Mouse (Mus musculus): ENCODE measurements around the gene Hist1h2ag. TPM values are rescaled to one million over a fixed set of nuclear protein-coding genes. Genes with fewer than 3 reads are reported as not detected.
A peak's percentile ranks its signal among the peaks of the same experiment; 100 is the strongest.

The Hist1h2ag gene
- polyA plus RNA-seq, 1 experiment from 2014 or later: 18.6 TPM

DNA sequence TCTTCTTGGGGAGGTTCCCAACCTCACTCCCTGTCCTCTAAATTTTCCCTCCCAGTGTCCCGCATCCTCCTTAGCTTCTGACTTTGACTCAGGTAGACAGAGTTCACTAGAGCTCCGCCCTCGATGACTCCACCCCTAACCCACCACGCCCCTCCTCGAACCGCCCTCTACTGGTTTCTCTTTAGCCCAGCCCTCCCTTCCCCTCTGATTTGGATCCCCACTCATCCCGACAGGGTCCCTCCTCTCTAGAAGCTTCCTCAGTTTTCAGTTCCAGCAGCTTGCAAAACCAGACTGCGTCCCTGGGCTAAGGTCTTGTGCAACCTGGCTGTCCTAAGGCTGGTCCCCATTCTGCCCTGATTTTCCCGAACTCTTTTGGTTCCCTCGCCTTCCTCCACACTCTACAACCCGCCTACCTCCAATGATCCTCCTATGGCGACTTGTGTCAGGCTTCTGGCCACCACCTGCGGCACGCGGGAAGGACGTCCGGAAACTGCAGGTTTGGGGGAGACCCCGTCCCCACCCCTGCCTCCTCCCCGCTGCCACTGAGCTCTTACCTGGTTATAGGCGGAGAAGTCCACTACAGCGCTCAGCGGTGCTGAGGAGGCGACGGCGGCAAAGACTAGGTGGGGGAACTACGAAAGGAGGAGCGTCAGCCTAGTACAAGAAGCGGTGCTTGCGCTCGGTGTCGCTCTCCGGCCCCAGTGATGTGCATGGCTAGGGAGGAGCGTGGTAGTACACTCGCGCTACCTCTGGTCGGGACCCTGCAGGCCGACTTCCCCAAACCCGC is 36.2 kb downstream of the Hist1h2ag start:
- peak overlapping the region; percentile 59 for H3K9ac ChIP-seq
- no peaks in the 10 kb centered on the region for H3K9me3 ChIP-seq (replicated peaks)
- H3K27ac ChIP-seq: no peak overlapping the region
- peak overlapping the region; percentile 90 for H3K4me2 ChIP-seq
- DNase-seq: no peak
- under 1% methylated on average over 38 of the region's 38 CpGs for WGBS (ENCODE audit: insufficient replicate concordance)
- H3K4me3 ChIP-seq (replicated peaks): peak overlapping the region; percentile 65
- no peaks in the 10 kb centered on the region for H3K36me3 ChIP-seq
- peaks cover 32% of the 10 kb centered on the region for H3K4me1 ChIP-seq (replicated peaks)
- peak; percentile 85 for ATAC-seq (ENCODE audit: low read depth)
- peaks cover 97% of the 10 kb centered on the region for H3K27me3 ChIP-seq

DNA sequence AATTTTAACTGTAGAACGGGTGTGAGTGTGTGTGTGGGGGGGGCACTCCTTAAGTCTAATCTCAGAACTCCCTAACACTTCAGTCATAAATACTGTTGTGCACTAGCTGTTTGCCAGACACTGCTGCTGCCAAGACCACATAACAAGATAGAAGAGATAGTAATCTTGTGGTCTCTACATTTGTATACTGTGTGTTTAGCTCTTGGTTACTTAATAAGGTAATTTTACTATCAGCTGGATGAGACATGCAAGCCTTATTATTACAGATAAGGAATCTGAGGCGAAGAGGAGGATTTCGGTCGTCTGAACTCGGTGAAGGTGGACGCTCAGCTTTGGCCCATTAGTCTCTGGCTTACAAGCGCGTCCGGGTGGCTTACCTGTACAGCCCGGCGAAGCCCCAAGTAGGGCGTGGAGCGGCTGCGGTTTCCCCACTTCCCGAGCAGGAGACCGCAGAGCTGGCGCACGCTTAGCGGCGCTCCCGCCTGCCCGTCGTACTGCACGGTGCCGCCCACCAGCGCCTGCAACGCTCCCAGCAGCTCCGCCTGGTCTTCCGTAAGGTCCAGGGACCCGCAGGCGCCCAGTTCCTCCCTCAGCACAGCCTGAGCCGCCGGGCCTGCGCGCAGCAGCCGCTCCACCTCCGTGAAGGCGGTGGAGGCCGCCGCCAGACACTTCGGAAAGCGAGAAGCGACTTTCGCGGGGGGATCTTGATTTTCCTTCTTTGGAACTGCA is 37.0 kb downstream of the Hist1h2ag start:
- no peaks in the 10 kb centered on the region for H3K36me3 ChIP-seq
- H3K27me3 ChIP-seq: peaks cover 100% of the 10 kb centered on the region
- H3K9ac ChIP-seq: peak overlapping the region; percentile 59
- peak; percentile 77 for ATAC-seq (ENCODE audit: low read depth)
- peaks cover 36% of the 10 kb centered on the region for H3K4me1 ChIP-seq (replicated peaks)
- no peak overlapping the region for H3K27ac ChIP-seq
- peak overlapping the region; percentile 65 for H3K4me3 ChIP-seq (replicated peaks)
- H3K4me2 ChIP-seq: peak overlapping the region; percentile 90
- DNase-seq: no peak
- no peaks in the 10 kb centered on the region for H3K9me3 ChIP-seq (replicated peaks)
- WGBS (ENCODE audit: insufficient replicate concordance): under 1% methylated on average over 45 of the region's 45 CpGs

DNA sequence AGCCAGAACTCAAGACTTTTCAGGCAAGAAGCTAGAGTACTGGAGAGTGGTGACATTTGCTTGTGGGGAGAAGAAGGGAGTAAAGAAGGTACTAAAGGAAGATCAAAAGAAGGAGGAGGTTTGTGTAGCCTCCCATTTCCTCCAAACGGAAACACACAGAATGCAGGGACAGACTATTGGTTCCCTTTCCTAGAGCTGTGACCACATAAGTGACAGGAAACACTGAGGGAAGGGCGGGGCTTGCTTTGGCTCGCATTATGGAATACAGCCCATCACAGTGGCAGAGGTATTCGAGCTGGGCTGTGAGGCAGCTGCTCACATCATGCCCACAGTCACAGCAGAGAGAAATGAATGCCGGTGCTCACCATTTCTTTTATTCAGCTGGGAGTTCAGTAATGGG is 40.9 kb downstream of the Hist1h2ag start:
- no peak overlapping the region for H3K9ac ChIP-seq
- H3K36me3 ChIP-seq: no peaks in the 10 kb centered on the region
- 4% methylated on average over 5 of the region's 5 CpGs for WGBS (ENCODE audit: insufficient replicate concordance)
- H3K4me2 ChIP-seq: peak overlapping the region; percentile 33; the same call in 1 of the 2 replicates
- no peak for DNase-seq
- 0 out of 2 replicates have a peak overlapping the region, but pooled peaks have one; percentile 47 for H3K27ac ChIP-seq
- no peaks in the 10 kb centered on the region for H3K9me3 ChIP-seq (replicated peaks)
- H3K4me3 ChIP-seq (replicated peaks): no peak overlapping the region
- peaks cover 100% of the 10 kb centered on the region for H3K27me3 ChIP-seq
- no peak for ATAC-seq (ENCODE audit: low read depth)
- peaks cover 37% of the 10 kb centered on the region for H3K4me1 ChIP-seq (replicated peaks)

DNA sequence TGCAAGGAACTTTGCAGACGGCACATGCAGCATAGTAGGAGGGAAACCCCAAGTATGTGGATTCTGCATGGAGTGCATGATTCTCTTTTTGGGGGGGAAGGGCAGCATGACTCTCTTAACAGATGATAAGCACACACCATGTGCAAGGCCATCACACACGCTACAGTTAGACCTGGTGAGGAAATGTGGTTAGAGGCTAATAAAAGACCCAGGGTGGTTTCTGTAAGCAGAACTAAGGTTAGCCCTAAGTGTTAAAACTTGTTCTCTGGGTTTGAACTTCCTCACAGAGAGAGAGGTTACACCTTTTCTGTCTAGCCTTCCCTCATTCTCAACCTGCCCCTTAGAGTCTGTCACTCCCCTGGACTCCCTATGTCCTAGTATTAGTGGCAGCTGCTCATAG is 41.4 kb downstream of the Hist1h2ag start:
- Histone ChIP-seq H3K4me2 (peak overlapping the region; percentile 33; the same call in 1 of the 2 replicates), H3K4me1 (replicated peaks) (peaks cover 34% of the 10 kb centered on the region)
- 33% methylated on average over 2 of the region's 2 CpGs for WGBS (ENCODE audit: insufficient replicate concordance)

DNA sequence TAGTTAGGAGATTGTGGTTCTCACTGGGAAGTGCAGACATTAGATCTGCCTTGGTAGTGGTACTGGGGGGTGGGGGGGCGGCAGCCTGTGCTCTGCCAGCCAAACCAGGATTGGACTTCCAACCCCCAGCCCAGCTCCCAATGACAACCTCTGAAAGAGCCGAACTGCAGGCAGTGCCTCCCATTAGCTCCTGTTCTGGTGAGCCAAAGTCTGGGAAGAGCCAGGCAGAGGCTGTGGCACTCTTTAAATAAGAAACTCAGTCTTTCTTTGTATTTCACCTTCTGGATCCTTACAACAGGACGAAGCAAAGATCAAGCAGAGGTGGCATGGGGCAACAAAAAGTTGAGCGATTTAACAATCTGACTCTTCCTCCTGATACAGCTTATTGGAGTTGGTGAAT is 43.6 kb downstream of the Hist1h2ag start:
- Histone ChIP-seq H3K27me3 (peaks cover 96% of the 10 kb centered on the region), H3K4me3 (replicated peaks) (no peak overlapping the region), H3K36me3 (no peaks in the 10 kb centered on the region), H3K27ac (no peak overlapping the region), H3K9me3 (replicated peaks) (no peaks in the 10 kb centered on the region), H3K9ac (no peak overlapping the region), H3K4me1 (replicated peaks) (peaks cover 38% of the 10 kb centered on the region), H3K4me2 (no peak overlapping the region)
- ATAC-seq (ENCODE audit: low read depth) (no peak), DNase-seq (no peak)
- 47% methylated on average over 4 of the region's 4 CpGs for WGBS (ENCODE audit: insufficient replicate concordance)

More for the DNA sequence above, 41.4 kb downstream of the Hist1h2ag start:
- no peaks in the 10 kb centered on the region for H3K9me3 ChIP-seq (replicated peaks)
- no peak overlapping the region for H3K9ac ChIP-seq
- peaks cover 100% of the 10 kb centered on the region for H3K27me3 ChIP-seq
- no peak overlapping the region for H3K4me3 ChIP-seq (replicated peaks)
- DNase-seq (no peak), ATAC-seq (ENCODE audit: low read depth) (no peak)
- H3K36me3 ChIP-seq: no peaks in the 10 kb centered on the region
- H3K27ac ChIP-seq: 0 out of 2 replicates have a peak overlapping the region, but pooled peaks have one; percentile 47

DNA sequence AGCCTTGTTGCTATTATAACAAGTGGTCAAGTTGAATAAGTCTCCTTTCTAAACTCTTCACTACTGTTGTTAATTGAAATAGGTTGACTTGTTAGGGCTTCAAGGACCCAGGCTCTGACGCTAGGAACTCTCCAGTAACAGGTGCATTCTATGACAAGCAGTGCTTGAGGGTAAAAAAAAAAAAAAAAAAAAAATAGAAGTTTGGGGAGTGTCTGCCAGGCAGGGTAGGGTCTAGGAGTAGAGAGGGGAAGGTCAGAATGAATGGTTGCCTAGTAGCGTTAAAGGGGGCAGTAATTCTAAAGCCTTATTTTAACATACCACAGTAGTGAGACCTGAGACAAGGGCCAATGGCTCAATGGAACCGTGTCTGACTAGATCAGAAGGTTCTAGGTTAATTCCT is 44.3 kb downstream of the Hist1h2ag start:
- H3K4me3 ChIP-seq (replicated peaks): no peak overlapping the region
- no peak overlapping the region for H3K9ac ChIP-seq
- DNase-seq: no peak
- no peak overlapping the region for H3K4me2 ChIP-seq
- no peaks in the 10 kb centered on the region for H3K9me3 ChIP-seq (replicated peaks)
- H3K4me1 ChIP-seq (replicated peaks): peaks cover 38% of the 10 kb centered on the region
- no peak for ATAC-seq (ENCODE audit: low read depth)
- H3K27ac ChIP-seq: no peak overlapping the region
- peaks cover 92% of the 10 kb centered on the region for H3K27me3 ChIP-seq
- H3K36me3 ChIP-seq: no peaks in the 10 kb centered on the region
- WGBS (ENCODE audit: insufficient replicate concordance): 24% methylated on average over 3 of the region's 3 CpGs

DNA sequence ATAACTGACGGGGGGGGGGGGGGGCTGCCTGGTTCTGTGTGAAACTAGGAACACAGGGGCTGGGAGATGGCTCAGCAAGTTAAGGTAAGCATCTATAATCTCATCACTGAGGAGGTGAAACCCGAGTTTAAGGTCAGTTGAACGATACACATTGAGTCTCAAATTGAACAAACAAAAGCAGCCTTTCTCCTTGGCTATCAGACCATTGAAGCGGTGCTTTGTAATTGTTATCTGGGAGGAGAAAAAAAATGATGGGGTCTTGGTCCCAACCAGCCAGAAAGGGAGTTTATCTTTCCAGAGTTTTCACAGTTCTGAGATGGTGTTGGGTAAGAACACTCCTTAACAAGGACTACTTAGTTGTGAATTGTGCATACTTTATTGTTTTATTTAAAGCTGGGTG is 44.9 kb downstream of the Hist1h2ag start:
- no peak for DNase-seq
- Histone ChIP-seq H3K9ac (no peak overlapping the region), H3K4me1 (replicated peaks) (peaks cover 38% of the 10 kb centered on the region), H3K4me3 (replicated peaks) (peak overlapping the region; percentile 58; the same call in 1 of the 2 replicates), H3K36me3 (no peaks in the 10 kb centered on the region), H3K4me2 (peak overlapping the region; percentile 76), H3K27me3 (peaks cover 89% of the 10 kb centered on the region), H3K27ac (no peak overlapping the region), H3K9me3 (replicated peaks) (no peaks in the 10 kb centered on the region)
- no peak for ATAC-seq (ENCODE audit: low read depth)
- 16% methylated on average over 4 of the region's 4 CpGs for WGBS (ENCODE audit: insufficient replicate concordance)

DNA sequence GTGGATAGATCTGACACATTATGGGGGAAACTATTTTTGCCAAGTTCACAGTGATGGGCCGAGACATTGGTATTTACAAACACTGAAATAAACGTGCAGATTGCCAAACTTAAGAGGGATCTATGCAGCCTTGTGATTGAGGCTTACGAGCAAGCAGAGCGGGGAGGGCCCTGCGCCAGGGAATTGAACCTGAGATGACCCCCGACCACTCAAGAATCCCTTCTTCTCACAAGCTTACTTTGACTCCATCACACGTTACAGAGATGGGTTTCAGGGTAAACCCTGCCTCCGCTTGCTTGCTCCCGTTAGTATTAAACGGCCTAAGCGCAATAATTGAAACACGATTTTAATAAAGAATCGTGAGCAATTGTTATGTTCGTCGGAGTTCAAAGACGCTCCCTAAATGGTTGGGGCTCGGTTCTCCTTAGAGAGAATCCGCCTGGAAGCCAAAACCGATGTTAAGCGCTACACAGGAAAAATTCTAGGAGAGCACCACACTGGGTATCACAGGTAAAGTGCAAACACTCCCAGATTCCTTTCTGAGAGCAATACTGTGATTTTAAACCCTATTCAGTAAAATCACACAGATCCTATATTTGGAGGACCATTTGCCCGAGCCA is 45.4 kb downstream of the Hist1h2ag start:
- Histone ChIP-seq H3K4me1 (replicated peaks) (peaks cover 38% of the 10 kb centered on the region), H3K36me3 (no peaks in the 10 kb centered on the region), H3K9ac (peak overlapping the region; percentile 44; the same call in 1 of the 2 replicates), H3K4me2 (peak overlapping the region; percentile 76), H3K27me3 (peaks cover 86% of the 10 kb centered on the region), H3K9me3 (replicated peaks) (no peaks in the 10 kb centered on the region), H3K4me3 (replicated peaks) (peak overlapping the region; percentile 58), H3K27ac (no peak overlapping the region)
- no peak for ATAC-seq (ENCODE audit: low read depth)
- WGBS (ENCODE audit: insufficient replicate concordance): 3% methylated on average over 21 of the region's 21 CpGs
- no peak for DNase-seq

DNA sequence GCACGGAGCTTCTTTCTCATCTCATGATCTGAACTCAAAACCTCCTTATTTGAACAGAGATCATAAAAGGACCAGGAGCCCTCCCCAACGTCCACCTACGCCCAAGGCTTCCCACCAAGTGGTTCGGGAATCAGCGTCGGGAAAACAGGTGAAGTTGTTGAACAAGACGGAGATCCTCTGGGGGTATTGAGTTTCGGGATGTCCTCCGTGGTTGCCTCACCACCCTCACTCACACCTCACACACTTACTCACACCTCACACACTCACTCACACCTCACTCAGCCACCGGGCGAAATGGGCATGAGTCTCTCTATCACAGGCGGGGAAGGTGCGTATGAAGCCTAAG is 45.9 kb downstream of the Hist1h2ag start:
- DNase-seq (no peak), ATAC-seq (ENCODE audit: low read depth) (no peak)
- under 1% methylated on average over 13 of the region's 13 CpGs for WGBS (ENCODE audit: insufficient replicate concordance)
- H3K4me1 ChIP-seq (replicated peaks): peaks cover 33% of the 10 kb centered on the region
- H3K4me2 ChIP-seq: peak overlapping the region; percentile 76
- H3K27ac ChIP-seq: no peak overlapping the region
- peak overlapping the region; percentile 58 for H3K4me3 ChIP-seq (replicated peaks)
- H3K36me3 ChIP-seq: no peaks in the 10 kb centered on the region
- peaks cover 81% of the 10 kb centered on the region for H3K27me3 ChIP-seq
- H3K9me3 ChIP-seq (replicated peaks): no peaks in the 10 kb centered on the region
- H3K9ac ChIP-seq: peak overlapping the region; percentile 44; the same call in 1 of the 2 replicates

DNA sequence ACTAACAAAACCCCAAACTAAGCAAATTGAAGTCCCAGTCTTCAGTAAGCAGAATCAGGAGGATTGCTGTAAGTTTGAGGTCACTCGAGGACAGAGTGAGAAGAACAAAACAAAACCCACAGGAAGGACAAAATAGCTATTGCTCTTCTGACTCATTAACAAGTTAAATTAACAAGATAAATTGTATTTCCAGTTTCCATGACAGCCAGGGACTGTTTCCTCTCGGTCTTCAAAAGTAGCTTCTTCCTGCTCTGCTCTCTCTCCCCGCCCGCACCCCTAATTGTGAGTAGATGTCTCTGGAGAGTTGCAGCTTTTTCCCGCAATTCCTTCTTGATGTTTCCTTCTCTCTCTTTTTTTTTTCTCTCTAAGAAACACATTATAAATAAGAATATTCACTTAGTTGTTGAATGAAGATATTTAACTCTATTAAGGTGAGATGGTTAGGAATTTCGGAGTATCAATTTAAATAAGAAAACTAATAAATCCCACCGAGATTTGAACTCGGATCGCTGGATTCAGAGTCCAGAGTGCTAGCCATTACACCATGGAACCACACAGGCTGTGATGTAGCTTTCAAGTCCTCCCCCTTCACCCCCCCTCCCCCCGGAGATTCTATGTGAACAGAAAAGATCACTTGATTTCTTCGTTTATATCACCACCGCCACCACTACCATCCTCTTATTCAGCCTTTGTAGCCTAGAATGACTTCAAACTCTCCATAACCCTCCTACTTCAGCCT is 46.5 kb downstream of the Hist1h2ag start:
- peak overlapping the region; percentile 58 for H3K4me3 ChIP-seq (replicated peaks)
- WGBS (ENCODE audit: insufficient replicate concordance): 1% methylated on average over 12 of the region's 12 CpGs
- DNase-seq (no peak), ATAC-seq (ENCODE audit: low read depth) (no peak)
- H3K4me2 ChIP-seq: peak overlapping the region; percentile 76
- H3K9me3 ChIP-seq (replicated peaks): no peaks in the 10 kb centered on the region
- H3K36me3 ChIP-seq: no peaks in the 10 kb centered on the region
- H3K4me1 ChIP-seq (replicated peaks): peaks cover 27% of the 10 kb centered on the region
- H3K27ac ChIP-seq: no peak overlapping the region
- H3K27me3 ChIP-seq: peaks cover 76% of the 10 kb centered on the region
- peak overlapping the region; percentile 56; the same call in 1 of the 2 replicates for H3K9ac ChIP-seq

Measured in liver, embryonic 13.5 days (tissue).